Mouse (Mus musculus): ENCODE data around the gene Kcnd2.
A peak's percentile ranks its signal among the peaks of the same experiment; 100 is the strongest.

The Kcnd2 gene

GRCm38 (mm10) chr6:21692861-21693350 lies 477.6 kb downstream of the Kcnd2 start:
- DNase-seq, result no peak

GRCm38 (mm10) chr6:21697641-21698040 lies 482.3 kb downstream of the Kcnd2 start:
- DNase-seq, result no peak

DNA sequence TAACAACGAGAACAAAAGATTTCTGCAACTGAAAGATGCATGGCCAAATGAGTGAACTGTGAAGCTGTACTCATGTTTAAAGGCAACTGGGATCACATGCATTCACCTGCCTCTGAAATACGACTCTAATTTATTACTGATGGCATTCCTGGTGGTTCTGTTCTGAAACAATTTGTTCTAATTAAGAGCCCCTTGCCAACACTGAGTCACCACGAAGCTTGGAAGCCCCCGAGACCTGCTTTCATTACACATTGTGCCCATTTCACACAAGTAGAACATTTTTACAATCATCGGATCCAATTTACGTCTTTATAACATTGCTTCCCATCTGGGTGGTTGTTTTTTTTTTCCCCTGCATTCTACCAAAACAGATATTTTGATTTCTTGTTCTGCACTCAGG lies 485.8 kb downstream of the Kcnd2 start:
- DNase-seq, result no peak

DNA sequence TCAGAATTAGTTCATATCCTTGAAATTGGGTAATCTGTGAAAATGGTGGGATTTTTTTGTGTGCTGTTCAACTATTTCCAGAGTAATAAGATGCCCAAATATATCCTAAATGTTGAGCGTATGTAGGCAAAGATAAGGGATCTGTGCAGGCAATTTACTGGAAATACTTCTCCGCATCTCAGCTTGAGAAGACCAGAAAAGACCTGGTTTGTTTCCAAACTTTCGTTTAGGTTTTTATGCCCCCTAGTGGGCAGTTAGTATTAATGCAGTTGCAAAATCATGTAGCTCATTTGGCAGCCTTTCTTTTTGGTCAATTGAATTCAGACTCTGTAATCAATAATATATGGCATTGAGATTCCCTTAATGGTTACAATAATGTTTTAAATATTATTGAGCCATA lies 493.9 kb downstream of the Kcnd2 start:
- DNase-seq, result peak in 1 of 2 experiments; percentile 4

DNA sequence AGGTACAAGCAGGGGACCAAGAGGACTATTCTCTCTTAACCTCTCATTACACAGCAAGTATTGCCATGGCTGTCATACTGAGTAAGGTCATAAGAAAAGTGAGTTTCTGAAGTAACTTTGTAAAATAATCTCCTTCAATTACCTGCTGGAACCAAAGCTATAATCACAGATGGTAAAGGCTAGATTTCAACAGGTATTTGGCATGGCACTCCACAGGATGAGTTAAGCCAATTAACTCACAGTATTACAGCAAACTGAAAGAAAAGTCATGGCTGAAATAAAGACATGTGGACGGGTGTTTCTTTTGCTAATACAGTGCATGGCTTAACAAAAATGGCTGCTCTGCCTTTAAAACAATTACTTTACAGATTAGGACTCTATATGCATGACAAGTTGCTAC lies 503.8 kb downstream of the Kcnd2 start:
- DNase-seq, result no peak

- no peak for DNase-seq
These were observed 506.9 kb downstream of the Kcnd2 start for GRCm38 (mm10) chr6:21722238-21722637.

DNA sequence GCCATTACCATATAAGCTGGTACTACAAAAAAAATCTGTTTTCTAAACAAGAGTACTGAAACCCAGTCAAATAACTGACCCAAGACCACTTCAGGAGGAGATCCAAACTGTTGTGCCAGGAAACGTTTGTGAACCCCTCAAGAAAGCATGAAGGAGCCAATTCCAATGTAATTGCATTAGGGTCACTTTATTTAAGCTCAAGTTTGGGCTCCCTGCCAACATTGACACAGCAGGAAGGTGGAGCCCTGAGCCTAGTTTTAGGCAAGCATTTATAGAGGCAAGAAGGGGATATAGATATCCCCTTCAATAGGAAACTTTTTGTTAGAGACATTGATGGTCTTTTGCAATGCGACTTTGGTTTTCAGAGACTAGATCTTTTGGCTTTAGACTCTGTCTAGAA lies 525.3 kb downstream of the Kcnd2 start:
- DNase-seq, result peak in 1 of 2 experiments; percentile 3

GRCm38 (mm10) chr6:21744615-21745266 lies 529.4 kb downstream of the Kcnd2 start:
- no peak for DNase-seq

DNA sequence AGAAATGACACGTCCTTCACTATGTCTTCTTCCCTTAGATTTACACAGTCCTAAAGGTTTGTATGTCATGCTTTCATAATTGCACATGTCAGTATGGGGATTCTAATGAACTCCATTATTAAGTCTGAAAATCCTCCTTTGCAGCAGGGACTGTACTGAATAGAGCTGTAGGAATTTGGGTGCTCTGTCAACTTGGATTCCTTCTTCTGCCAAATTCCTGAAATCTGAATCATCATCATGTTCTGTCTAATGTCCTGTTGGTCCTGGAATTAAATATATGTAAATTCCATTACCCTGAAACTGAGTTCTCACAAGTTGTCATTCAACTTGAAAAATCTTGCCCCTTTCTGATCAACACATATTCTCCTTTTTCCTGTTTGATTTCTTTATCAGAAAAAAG lies 532.2 kb downstream of the Kcnd2 start:
- DNase-seq, result no peak

GRCm38 (mm10) chr6:21767787-21768221 lies 552.5 kb downstream of the Kcnd2 start:
- no peak for DNase-seq

- peak; percentile 38 to 49 for DNase-seq
These were observed 553.6 kb downstream of the Kcnd2 start for GRCm38 (mm10) chr6:21768745-21769446.

DNA sequence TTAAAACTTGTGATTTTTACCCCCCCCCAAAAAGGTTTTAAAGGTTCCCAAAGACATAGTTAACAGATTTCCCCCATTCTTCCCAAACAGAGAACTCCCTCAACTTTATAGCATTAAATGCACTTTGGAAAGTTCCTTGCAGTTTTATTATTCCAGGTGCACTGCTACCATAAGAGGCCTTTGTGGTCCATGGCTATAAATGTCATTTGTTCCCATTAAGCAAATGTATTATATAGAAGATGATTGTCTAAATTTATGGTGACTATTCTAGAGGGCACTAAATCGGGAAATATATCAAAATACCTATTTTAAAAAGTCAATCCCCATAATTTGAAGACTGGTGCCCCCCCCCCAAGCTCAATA lies 554.1 kb downstream of the Kcnd2 start:
- no peak for DNase-seq

DNA sequence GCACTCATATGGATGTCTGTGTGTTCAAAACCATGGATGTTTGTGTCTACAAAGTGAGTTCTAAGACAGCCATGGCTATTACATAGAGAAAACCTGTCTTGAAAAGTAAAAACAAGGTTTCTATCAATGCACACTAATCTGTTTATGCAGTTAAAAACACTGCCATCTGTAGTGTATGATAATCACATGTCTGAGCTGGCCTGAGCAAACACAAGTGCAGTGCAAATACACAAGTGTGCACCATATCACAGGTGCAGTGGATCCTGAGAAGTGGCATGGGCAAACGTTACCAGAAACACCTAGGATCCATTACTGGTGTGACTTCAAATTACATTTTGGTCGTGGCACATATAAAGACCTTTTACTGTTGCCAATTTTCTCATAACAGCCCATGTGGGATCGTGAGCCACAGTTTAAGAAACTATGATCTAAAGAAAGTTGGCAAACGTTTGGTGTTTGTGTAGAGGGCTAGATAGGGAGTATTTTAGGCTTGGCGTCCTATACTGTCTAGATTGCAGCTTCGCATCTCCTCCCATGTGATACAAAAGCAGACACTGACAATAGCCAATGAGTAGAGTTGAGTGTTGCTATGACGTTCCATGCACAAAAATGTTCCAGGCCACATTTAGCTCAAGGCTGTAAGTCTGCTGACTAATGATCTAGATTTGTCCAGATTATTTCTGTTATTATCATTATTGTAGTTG lies 559.1 kb downstream of the Kcnd2 start:
- no peak for DNase-seq

Measured in kidney, postnatal 36 days (tissue).